Mouse (Mus musculus): ENCODE data around the gene Eif1. TPM values are rescaled to one million over a fixed set of nuclear protein-coding genes. Genes with fewer than 3 reads are reported as not detected.
A peak's percentile ranks its signal among the peaks of the same experiment; 100 is the strongest.

Eif1 gene
- polyA plus RNA-seq, 1 experiment = 769 TPM

DNA sequence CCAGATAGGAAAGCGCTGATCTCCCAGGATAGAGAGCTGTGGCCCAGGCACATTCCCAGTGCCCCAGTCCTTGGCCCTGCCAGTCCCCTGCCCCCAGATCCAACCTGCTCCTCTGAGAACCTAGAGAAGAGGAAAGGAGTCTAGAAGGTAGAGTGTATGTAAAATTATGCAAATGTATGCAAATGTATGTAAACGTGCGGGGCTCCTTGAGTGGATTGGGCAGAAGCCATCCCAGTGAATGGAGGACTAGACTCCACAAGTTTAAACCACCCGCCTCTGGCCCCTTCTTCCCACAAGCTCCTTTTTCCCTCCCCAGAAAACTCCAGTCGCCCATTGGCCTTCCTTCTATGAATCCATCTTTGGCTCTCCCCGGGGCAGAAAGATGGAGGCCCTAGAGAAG lies 26.8 kb upstream of the Eif1 start:
- Histone ChIP-seq H3K9me3 (replicated peaks; ENCODE audit: control insufficient read depth, insufficient read depth, low read length, poor library complexity, severe bottlenecking) (no peaks in the 10 kb centered on the region), H3K4me3 (ENCODE audit: low read depth, low read length) (no peak overlapping the region), H3K4me1 (ENCODE audit: control insufficient read depth, insufficient read depth, low read length) (peaks cover 4% of the 10 kb centered on the region), H3K27me3 (ENCODE audit: control insufficient read depth, insufficient read depth, low read length, poor library complexity, severe bottlenecking) (no peaks in the 10 kb centered on the region), H3K36me3 (ENCODE audit: control insufficient read depth, insufficient read depth, low read length, poor library complexity, severe bottlenecking) (no peaks in the 10 kb centered on the region), H3K27ac (ENCODE audit: insufficient read depth, low read length) (no peak overlapping the region), H3K9ac (ENCODE audit: low read depth, poor library complexity, severe bottlenecking) (no peak overlapping the region)
- no peak for TF ChIP-seq POLR2A (IDR thresholded peaks at IDR 0.05; ENCODE audit: insufficient read depth, low read length)
- no peak for TF ChIP-seq EP300 (IDR thresholded peaks at IDR 0.05; ENCODE audit: insufficient read depth, low read depth, low read length)
- no peak for TF ChIP-seq CTCF (IDR thresholded peaks at IDR 0.05; ENCODE audit: low read depth, low read length)

DNA sequence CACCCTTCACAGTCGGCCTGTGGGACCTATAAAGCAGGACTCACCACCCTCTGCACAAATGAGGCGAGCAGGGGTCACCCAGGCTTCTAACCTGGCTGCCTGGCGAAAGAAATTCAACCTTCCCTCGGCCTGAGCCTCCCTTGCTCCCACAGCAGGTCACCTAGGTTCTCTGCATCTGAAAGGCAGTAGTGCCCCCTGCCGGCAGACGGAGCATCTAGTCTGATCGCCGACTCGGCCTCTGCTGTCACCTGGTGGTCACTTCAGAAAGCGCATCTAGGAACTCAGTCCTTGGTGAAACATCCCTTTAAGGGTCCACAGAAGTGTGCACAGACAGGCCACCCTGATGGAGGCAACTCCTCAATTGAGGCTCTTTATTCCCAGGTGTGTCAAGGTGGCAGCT lies 24.4 kb upstream of the Eif1 start:
- Histone ChIP-seq H3K9me3 (replicated peaks; ENCODE audit: control insufficient read depth, insufficient read depth, low read length, poor library complexity, severe bottlenecking) (no peaks in the 10 kb centered on the region), H3K4me1 (ENCODE audit: control insufficient read depth, insufficient read depth, low read length) (no peaks in the 10 kb centered on the region), H3K27ac (ENCODE audit: insufficient read depth, low read length) (no peak overlapping the region), H3K4me3 (ENCODE audit: low read depth, low read length) (no peak overlapping the region), H3K36me3 (ENCODE audit: control insufficient read depth, insufficient read depth, low read length, poor library complexity, severe bottlenecking) (no peaks in the 10 kb centered on the region), H3K9ac (ENCODE audit: low read depth, poor library complexity, severe bottlenecking) (no peak overlapping the region), H3K27me3 (ENCODE audit: control insufficient read depth, insufficient read depth, low read length, poor library complexity, severe bottlenecking) (no peaks in the 10 kb centered on the region)
- TF ChIP-seq EP300 (IDR thresholded peaks at IDR 0.05; ENCODE audit: insufficient read depth, low read depth, low read length) (peak; percentile 79; the same call in 1 of the 2 replicates), CTCF (IDR thresholded peaks at IDR 0.05; ENCODE audit: low read depth, low read length) (peak; percentile 100), POLR2A (IDR thresholded peaks at IDR 0.05; ENCODE audit: insufficient read depth, low read length) (no peak)

DNA sequence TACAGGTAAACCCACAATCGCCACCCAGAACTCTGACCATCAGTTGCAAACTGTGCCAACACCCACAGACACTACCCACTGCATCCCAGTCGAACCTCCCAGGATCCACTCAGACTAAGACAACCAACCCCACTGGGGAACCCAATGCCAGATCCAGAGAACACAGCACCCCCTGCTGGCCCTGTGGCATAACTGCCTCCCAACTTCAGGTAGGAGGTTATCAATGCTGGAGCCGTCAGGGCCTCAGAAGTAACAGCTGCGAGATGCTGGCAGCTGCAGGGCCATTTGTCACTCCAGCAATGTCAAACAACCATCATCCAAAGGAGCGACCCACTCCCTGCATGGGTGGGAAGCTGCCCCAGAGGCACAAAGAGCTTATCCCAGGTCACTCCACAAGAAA lies 21.9 kb upstream of the Eif1 start:
- H3K9ac ChIP-seq (ENCODE audit: low read depth, poor library complexity, severe bottlenecking) = no peak overlapping the region
- no peak for TF ChIP-seq EP300 (IDR thresholded peaks at IDR 0.05; ENCODE audit: insufficient read depth, low read depth, low read length)
- TF ChIP-seq POLR2A (IDR thresholded peaks at IDR 0.05; ENCODE audit: insufficient read depth, low read length) = no peak
- TF ChIP-seq CTCF (IDR thresholded peaks at IDR 0.05; ENCODE audit: low read depth, low read length) = peak; percentile 83
- H3K9me3 ChIP-seq (replicated peaks; ENCODE audit: control insufficient read depth, insufficient read depth, low read length, poor library complexity, severe bottlenecking) = no peaks in the 10 kb centered on the region
- H3K27ac ChIP-seq (ENCODE audit: insufficient read depth, low read length) = no peak overlapping the region
- H3K4me3 ChIP-seq (ENCODE audit: low read depth, low read length) = peak overlapping the region; percentile 30
- no peaks in the 10 kb centered on the region for H3K36me3 ChIP-seq (ENCODE audit: control insufficient read depth, insufficient read depth, low read length, poor library complexity, severe bottlenecking)
- no peaks in the 10 kb centered on the region for H3K27me3 ChIP-seq (ENCODE audit: control insufficient read depth, insufficient read depth, low read length, poor library complexity, severe bottlenecking)
- no peaks in the 10 kb centered on the region for H3K4me1 ChIP-seq (ENCODE audit: control insufficient read depth, insufficient read depth, low read length)

DNA sequence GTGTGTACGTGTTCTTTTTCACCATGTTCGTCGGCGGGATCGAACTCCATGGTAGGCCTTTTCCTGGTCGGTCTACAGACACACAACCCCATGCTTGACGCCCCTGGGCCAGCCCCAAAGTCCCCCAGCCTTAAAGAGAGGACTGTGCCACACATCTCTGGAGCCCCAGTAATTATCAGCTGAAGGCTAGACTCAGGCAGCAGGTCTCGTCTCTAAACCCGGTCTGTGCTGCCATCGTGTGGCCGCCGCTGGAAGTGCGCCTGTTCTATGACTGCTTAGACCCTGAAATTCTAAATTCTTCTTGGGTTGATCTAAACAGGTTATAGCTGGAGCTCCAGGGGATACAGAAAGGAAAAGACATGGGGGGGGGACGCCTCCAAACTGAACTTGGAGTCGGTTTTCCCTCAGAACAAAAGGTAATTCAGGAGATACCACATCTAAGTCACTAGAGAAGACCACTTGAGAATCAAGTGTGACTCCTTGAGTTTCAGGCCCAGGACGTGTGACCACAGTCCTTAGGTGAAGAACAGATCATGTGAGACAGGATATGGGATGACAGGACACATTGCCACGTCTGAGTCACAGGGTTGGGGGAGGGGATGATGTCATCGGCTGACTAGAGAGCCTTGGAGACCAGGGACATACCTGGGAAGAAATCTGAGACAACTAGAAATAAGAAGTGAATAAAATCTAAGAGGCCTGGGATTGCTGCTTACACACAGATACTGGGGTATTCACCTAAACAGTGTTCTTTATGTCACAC lies 21.2 kb upstream of the Eif1 start:
- Histone ChIP-seq H3K27ac (ENCODE audit: insufficient read depth, low read length) (no peak overlapping the region), H3K9ac (ENCODE audit: low read depth, poor library complexity, severe bottlenecking) (no peak overlapping the region), H3K4me3 (ENCODE audit: low read depth, low read length) (peak overlapping the region; percentile 30), H3K36me3 (ENCODE audit: control insufficient read depth, insufficient read depth, low read length, poor library complexity, severe bottlenecking) (no peaks in the 10 kb centered on the region), H3K27me3 (ENCODE audit: control insufficient read depth, insufficient read depth, low read length, poor library complexity, severe bottlenecking) (no peaks in the 10 kb centered on the region), H3K9me3 (replicated peaks; ENCODE audit: control insufficient read depth, insufficient read depth, low read length, poor library complexity, severe bottlenecking) (no peaks in the 10 kb centered on the region), H3K4me1 (ENCODE audit: control insufficient read depth, insufficient read depth, low read length) (no peaks in the 10 kb centered on the region)
- TF ChIP-seq POLR2A (IDR thresholded peaks at IDR 0.05; ENCODE audit: insufficient read depth, low read length) (no peak), CTCF (IDR thresholded peaks at IDR 0.05; ENCODE audit: low read depth, low read length) (peak; percentile 94), EP300 (IDR thresholded peaks at IDR 0.05; ENCODE audit: insufficient read depth, low read depth, low read length) (0 out of 2 replicates have a peak, but pooled peaks have one; percentile 32)

- Histone ChIP-seq H3K36me3 (ENCODE audit: control insufficient read depth, insufficient read depth, low read length, poor library complexity, severe bottlenecking) (no peaks in the 10 kb centered on the region), H3K9ac (ENCODE audit: low read depth, poor library complexity, severe bottlenecking) (peak overlapping the region; percentile 13; the same call in 1 of the 2 replicates), H3K9me3 (replicated peaks; ENCODE audit: control insufficient read depth, insufficient read depth, low read length, poor library complexity, severe bottlenecking) (no peaks in the 10 kb centered on the region), H3K4me1 (ENCODE audit: control insufficient read depth, insufficient read depth, low read length) (no peaks in the 10 kb centered on the region), H3K27me3 (ENCODE audit: control insufficient read depth, insufficient read depth, low read length, poor library complexity, severe bottlenecking) (no peaks in the 10 kb centered on the region), H3K27ac (ENCODE audit: insufficient read depth, low read length) (no peak overlapping the region), H3K4me3 (ENCODE audit: low read depth, low read length) (no peak overlapping the region)
- TF ChIP-seq CTCF (IDR thresholded peaks at IDR 0.05; ENCODE audit: low read depth, low read length) = peak; percentile 90
- TF ChIP-seq EP300 (IDR thresholded peaks at IDR 0.05; ENCODE audit: insufficient read depth, low read depth, low read length) = no peak
Observed at GRCm38 (mm10) chr11:100300293-100300692, 19.4 kb upstream of the Eif1 start.

DNA sequence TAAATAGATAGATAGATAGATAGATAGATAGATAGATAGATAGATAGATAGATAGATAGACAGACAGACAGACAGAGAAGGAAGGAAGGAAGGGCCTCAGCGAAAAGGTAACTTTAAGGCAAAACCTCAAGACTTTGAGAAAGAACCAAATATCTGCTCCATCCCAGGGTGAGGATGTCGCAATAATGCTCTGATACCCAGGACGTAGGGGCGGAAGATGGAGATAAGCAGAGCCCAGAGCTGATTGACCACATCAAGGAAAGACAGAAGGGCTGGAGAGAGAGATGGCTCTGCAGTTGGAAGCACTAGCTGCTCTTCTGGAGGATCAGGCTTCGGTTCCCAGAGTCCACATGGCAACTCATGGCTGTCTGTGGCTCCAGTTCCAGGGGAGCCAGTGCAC lies 18.4 kb upstream of the Eif1 start:
- Histone ChIP-seq H3K4me3 (ENCODE audit: low read depth, low read length) (no peak overlapping the region), H3K4me1 (ENCODE audit: control insufficient read depth, insufficient read depth, low read length) (no peaks in the 10 kb centered on the region), H3K9me3 (replicated peaks; ENCODE audit: control insufficient read depth, insufficient read depth, low read length, poor library complexity, severe bottlenecking) (no peaks in the 10 kb centered on the region), H3K27me3 (ENCODE audit: control insufficient read depth, insufficient read depth, low read length, poor library complexity, severe bottlenecking) (no peaks in the 10 kb centered on the region), H3K36me3 (ENCODE audit: control insufficient read depth, insufficient read depth, low read length, poor library complexity, severe bottlenecking) (no peaks in the 10 kb centered on the region), H3K9ac (ENCODE audit: low read depth, poor library complexity, severe bottlenecking) (no peak overlapping the region), H3K27ac (ENCODE audit: insufficient read depth, low read length) (no peak overlapping the region)
- TF ChIP-seq EP300 (IDR thresholded peaks at IDR 0.05; ENCODE audit: insufficient read depth, low read depth, low read length) = no peak
- no peak for TF ChIP-seq POLR2A (IDR thresholded peaks at IDR 0.05; ENCODE audit: insufficient read depth, low read length)
- no peak for TF ChIP-seq CTCF (IDR thresholded peaks at IDR 0.05; ENCODE audit: low read depth, low read length)
